Mouse (Mus musculus) intestine, embryonic 16.5 days (tissue): Measurements from ENCODE around the gene Map2k6. TPM values are rescaled to one million over a fixed set of nuclear protein-coding genes. Genes with fewer than 3 reads are reported as not detected.

Experiments
- ATAC-seq: fragments of 200-750 bp; cut with Nextera tagmentation; 2 replicates; pipeline ENCODE4 v1.8.0; 2017; ENCODE audit warnings: moderate TSS enrichment, moderate library complexity
- H3K27ac ChIP-seq: fragments of 300-500 bp; sonication (generic); 2 replicates; pipeline ENCODE4 v1.5.1; 2014; ENCODE audit warnings: mild to moderate bottlenecking, low read length
- H3K27me3 ChIP-seq: fragments of 300-500 bp; sonication (generic); replicated peaks from 2 replicates; pipeline ENCODE4 v1.6.1; 2014; ENCODE audit warnings: low read length, control low read depth, mixed read lengths; ENCODE audit not compliant: control insufficient read depth, insufficient read depth
- H3K36me3 ChIP-seq: fragments of 300-500 bp; sonication (generic); 2 replicates; pipeline ENCODE4 v1.6.1; 2014; ENCODE audit warnings: low read length, control low read depth; ENCODE audit not compliant: control insufficient read depth, insufficient read depth
- H3K4me1 ChIP-seq: fragments of 300-500 bp; sonication (generic); 2 replicates; pipeline ENCODE4 v1.6.1; 2014; ENCODE audit warnings: low read length, control low read depth, mixed read lengths; ENCODE audit not compliant: control insufficient read depth, insufficient read depth
- H3K4me2 ChIP-seq: fragments of 300-500 bp; sonication (generic); 2 replicates; pipeline ENCODE4 v1.6.1; 2014; ENCODE audit warnings: low read depth, low read length, control low read depth
- H3K4me3 ChIP-seq: fragments of 300-500 bp; sonication (generic); 2 replicates; pipeline ENCODE4 v1.5.1; 2014; ENCODE audit warnings: mild to moderate bottlenecking, low read length
- H3K9ac ChIP-seq: fragments of 300-500 bp; sonication (generic); 2 replicates; pipeline ENCODE4 v1.6.1; 2014; ENCODE audit warnings: low read depth, low read length
- H3K9me3 ChIP-seq: fragments of 300-500 bp; sonication (generic); 2 replicates; pipeline ENCODE4 v1.6.1; 2016; ENCODE audit warnings: low read length, control low read depth; ENCODE audit not compliant: control insufficient read depth
- WGBS: fragments of 180-500 bp; shearing (Covaris S2); extraction: QIAGEN DNeasy Blood & Tissue Kit; methylation state at CpG from one replicate; pipeline ENCODE4 v1.1.7; 2014; 5-methylcytosine and 5-hydroxymethylcytosine counted together
- polyA plus RNA-seq: library from polyadenylated mRNA; unstranded; fragments of >200 nt; fragmentation: Nextera tagmentation; extraction: Ambion mirVana; gene quantifications from 2 replicates; pipeline ENCODE4 v1.2.1, GENCODE M21; 2015

The Map2k6 gene
- polyA plus RNA-seq, 1 experiment from 2014 or later, result 17.4 TPM

DNA sequence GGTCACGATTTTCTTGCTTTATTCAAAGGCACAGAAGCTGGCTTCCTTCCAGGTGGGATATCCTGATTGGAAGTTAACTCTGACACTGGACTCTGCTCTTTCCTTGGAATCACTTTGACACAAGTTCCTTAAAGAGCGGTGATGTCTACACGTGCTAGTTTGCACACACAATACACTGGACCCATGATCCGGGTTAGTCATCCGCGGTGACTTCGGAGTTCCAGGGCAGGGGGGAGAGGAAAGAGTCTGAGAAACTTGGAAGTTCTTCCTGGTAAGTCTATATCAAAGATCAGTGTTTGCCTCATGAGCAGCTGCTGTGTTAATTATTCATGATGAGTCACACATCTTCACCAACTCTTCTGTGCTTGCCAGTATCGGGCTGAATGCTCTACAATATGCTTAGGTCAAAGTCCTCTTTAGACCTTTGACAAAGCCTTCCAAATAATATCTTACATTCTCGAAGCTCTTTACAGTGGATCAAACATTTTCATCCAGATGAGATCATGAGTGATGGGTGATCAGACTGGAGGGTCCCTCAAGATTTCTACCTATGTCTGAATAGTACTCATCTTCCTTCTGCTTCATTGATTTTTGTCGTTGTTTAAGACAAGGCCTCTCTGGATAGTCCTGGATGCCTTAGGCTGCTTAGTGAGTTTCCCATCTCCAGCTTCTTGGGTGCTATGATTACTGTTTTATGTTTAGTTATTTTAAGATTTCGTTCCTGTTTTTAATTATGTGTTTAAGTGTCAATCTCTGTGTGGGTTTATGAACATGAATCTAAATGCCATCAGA is 145.7 kb downstream of the Map2k6 start:
- 0 out of 2 replicates have a peak overlapping the region, but pooled peaks have one; percentile 1 for H3K27ac ChIP-seq
- H3K9me3 ChIP-seq, result no peaks in the 10 kb centered on the region
- no peaks in the 10 kb centered on the region for H3K27me3 ChIP-seq
- no peak overlapping the region for H3K4me2 ChIP-seq
- ATAC-seq, result peak; percentile 97
- H3K9ac ChIP-seq, result no peak overlapping the region
- no peaks in the 10 kb centered on the region for H3K4me1 ChIP-seq
- H3K4me3 ChIP-seq, result no peak overlapping the region
- WGBS, result 63% methylated on average over 11 of the region's 11 CpGs
- H3K36me3 ChIP-seq, result no peaks in the 10 kb centered on the region

DNA sequence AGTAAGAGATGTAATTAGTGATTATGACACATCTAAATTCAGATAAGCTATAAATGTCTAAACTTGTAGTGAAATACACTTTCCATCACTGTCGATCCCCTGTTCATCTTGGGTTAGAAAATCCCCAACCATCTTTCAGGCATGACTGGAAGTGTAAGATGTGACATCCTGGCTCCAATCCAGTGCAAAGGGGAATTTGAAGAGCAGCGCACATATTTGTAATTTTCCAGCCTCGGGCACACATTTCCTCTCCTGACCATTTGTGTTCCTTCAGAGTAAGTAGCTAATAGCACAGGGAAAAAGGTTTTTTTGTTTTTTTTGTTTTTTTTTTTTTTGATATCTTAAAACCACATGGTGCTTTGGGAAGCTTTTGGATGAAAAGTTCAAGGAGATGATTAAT is 146.5 kb downstream of the Map2k6 start:
- no peaks in the 10 kb centered on the region for H3K27me3 ChIP-seq
- H3K36me3 ChIP-seq, result no peaks in the 10 kb centered on the region
- no peak overlapping the region for H3K27ac ChIP-seq
- no peak for ATAC-seq
- no peak overlapping the region for H3K4me3 ChIP-seq
- H3K9me3 ChIP-seq, result no peaks in the 10 kb centered on the region
- H3K4me2 ChIP-seq, result no peak overlapping the region
- H3K4me1 ChIP-seq, result no peaks in the 10 kb centered on the region
- WGBS, result 73% methylated on average over 3 of the region's 3 CpGs
- H3K9ac ChIP-seq, result no peak overlapping the region

- no peak overlapping the region for H3K4me3 ChIP-seq
- no peak for ATAC-seq
Measured at GRCm38 (mm10) chr11:110551471-110551967, 152.6 kb downstream of the Map2k6 start.

GRCm38 (mm10) chr11:110562320-110563081 is 163.6 kb downstream of the Map2k6 start:
- no peaks in the 10 kb centered on the region for H3K27me3 ChIP-seq
- H3K36me3 ChIP-seq, result no peaks in the 10 kb centered on the region
- WGBS, result 82% methylated on average over 12 of the region's 12 CpGs
- no peak overlapping the region for H3K9ac ChIP-seq
- no peak for ATAC-seq
- no peak overlapping the region for H3K4me2 ChIP-seq
- H3K4me3 ChIP-seq, result no peak overlapping the region
- no peak overlapping the region for H3K27ac ChIP-seq
- no peaks in the 10 kb centered on the region for H3K9me3 ChIP-seq
- H3K4me1 ChIP-seq, result no peaks in the 10 kb centered on the region

More at GRCm38 (mm10) chr11:110551471-110551967, 152.6 kb downstream of the Map2k6 start:
- H3K36me3 ChIP-seq, result no peaks in the 10 kb centered on the region
- H3K27ac ChIP-seq, result no peak overlapping the region
- H3K4me1 ChIP-seq, result no peaks in the 10 kb centered on the region
- no peak overlapping the region for H3K4me2 ChIP-seq
- no peak overlapping the region for H3K9ac ChIP-seq
- WGBS, result 67% methylated on average over 12 of the region's 12 CpGs
- no peaks in the 10 kb centered on the region for H3K9me3 ChIP-seq
- no peaks in the 10 kb centered on the region for H3K27me3 ChIP-seq

GRCm38 (mm10) chr11:110563272-110563671 is 164.3 kb downstream of the Map2k6 start:
- Histone ChIP-seq H3K9me3 (no peaks in the 10 kb centered on the region), H3K27ac (no peak overlapping the region), H3K4me3 (no peak overlapping the region), H3K27me3 (no peaks in the 10 kb centered on the region), H3K9ac (no peak overlapping the region), H3K4me2 (no peak overlapping the region), H3K4me1 (no peaks in the 10 kb centered on the region), H3K36me3 (no peaks in the 10 kb centered on the region)
- WGBS, result 40% methylated on average over 12 of the region's 12 CpGs
- ATAC-seq, result no peak

- Histone ChIP-seq H3K9ac (no peak overlapping the region), H3K4me2 (no peak overlapping the region), H3K27me3 (no peaks in the 10 kb centered on the region), H3K27ac (no peak overlapping the region), H3K4me3 (no peak overlapping the region), H3K4me1 (no peaks in the 10 kb centered on the region), H3K9me3 (no peaks in the 10 kb centered on the region), H3K36me3 (no peaks in the 10 kb centered on the region)
- no peak for ATAC-seq
- 76% methylated on average over 10 of the region's 10 CpGs for WGBS
Measured at GRCm38 (mm10) chr11:110563801-110564200, 164.9 kb downstream of the Map2k6 start.

- WGBS, result 77% methylated on average over 7 of the region's 7 CpGs
- Histone ChIP-seq H3K4me1 (no peaks in the 10 kb centered on the region), H3K4me2 (no peak overlapping the region), H3K36me3 (no peaks in the 10 kb centered on the region), H3K27me3 (no peaks in the 10 kb centered on the region), H3K27ac (no peak overlapping the region), H3K4me3 (no peak overlapping the region), H3K9ac (no peak overlapping the region), H3K9me3 (no peaks in the 10 kb centered on the region)
- no peak for ATAC-seq
Measured at GRCm38 (mm10) chr11:110566307-110566706, 167.4 kb downstream of the Map2k6 start.

DNA sequence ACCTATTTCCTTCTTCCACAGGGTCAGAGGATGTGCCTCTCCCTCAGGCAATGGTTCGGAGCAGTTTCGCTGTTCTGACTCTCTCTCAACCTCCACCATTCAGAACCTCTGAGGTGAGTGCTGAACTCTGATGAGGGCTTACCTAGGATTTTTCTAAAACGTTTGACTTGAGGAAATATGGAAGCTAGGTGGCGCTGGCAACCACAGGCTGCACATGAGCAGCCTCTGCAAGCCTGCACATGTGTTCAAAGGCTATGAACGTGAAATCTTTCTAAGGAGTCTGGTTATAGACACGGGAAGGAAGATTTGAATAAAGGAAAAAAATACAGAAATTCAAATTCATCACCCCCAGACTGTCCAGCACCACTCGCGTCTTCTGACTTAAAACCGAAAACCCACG is 173.6 kb downstream of the Map2k6 start:
- Histone ChIP-seq H3K4me2 (no peak overlapping the region), H3K9me3 (no peaks in the 10 kb centered on the region), H3K36me3 (no peaks in the 10 kb centered on the region), H3K4me1 (no peaks in the 10 kb centered on the region), H3K4me3 (no peak overlapping the region), H3K27me3 (no peaks in the 10 kb centered on the region), H3K27ac (no peak overlapping the region), H3K9ac (no peak overlapping the region)
- WGBS, result 56% methylated on average over 10 of the region's 10 CpGs
- no peak for ATAC-seq
